Mouse (Mus musculus): Measurements from ENCODE around the gene Gm9972. TPM values are rescaled to one million over a fixed set of nuclear protein-coding genes. Genes with fewer than 3 reads are reported as not detected.

Gm9972 gene
- total and polyA plus RNA-seq, 3 experiments, result not detected

DNA sequence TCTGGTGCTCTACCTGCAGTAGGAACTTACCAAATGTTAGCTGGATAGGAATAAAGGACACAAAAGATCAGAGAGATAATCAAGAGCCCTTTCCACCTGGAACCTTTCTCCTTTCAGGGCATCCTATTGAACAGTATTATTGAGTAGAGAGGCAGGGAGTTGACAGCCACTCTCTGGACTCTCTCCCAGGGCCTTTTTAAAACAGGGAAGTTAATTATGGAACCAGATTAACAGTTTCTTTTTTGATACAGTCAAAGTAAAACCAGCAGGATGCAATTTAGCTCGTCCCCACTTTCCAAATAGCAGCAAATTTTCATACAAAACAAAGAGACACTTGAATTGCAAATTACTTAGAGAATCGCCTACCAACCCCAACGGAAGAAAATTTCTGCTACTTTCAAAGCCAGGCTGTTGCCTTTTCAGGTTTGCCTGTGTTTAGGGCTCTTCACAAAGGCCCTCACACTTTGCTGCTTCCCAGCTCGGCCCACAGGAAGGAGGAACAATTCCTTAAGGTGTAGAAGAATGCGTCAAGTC is 24.0 kb downstream of the Gm9972 start:
- no peak for DNase-seq (ENCODE audit: low read depth, low spot score)
- Histone ChIP-seq H3K27me3 (ENCODE audit: control insufficient read depth in 1 of 2, insufficient read depth in 2 of 2, low read length in 2 of 2) (no peaks in the 10 kb centered on the region), H3K79me2 (ENCODE audit: control insufficient read depth, insufficient read depth, low read length, poor library complexity) (no peaks in the 10 kb centered on the region), H3K9ac (ENCODE audit: control insufficient read depth, low read depth, low read length, poor library complexity, severe bottlenecking) (no peak overlapping the region), H3K36me3 (ENCODE audit: control insufficient read depth in 1 of 2, insufficient read depth in 2 of 2, low read length in 2 of 2) (no peaks in the 10 kb centered on the region), H3K4me1 (ENCODE audit: control insufficient read depth in 1 of 2, insufficient read depth in 2 of 2, low read length in 2 of 2) (no peaks in the 10 kb centered on the region), H3K4me3 (ENCODE audit: control insufficient read depth in 1 of 2, insufficient read depth in 1 of 2, low read depth in 2 of 2, low read length in 2 of 2) (no peak overlapping the region), H3K9me3 (replicated peaks; ENCODE audit: insufficient read depth, low read length) (no peaks in the 10 kb centered on the region), H3K27ac (ENCODE audit: control insufficient read depth, low read depth, low read length) (no peak overlapping the region)
- no peak for TF ChIP-seq MAZ (IDR thresholded peaks at IDR 0.05; ENCODE audit: low read depth, low read length)
- TF ChIP-seq ZMIZ1 (IDR thresholded peaks at IDR 0.05; ENCODE audit: low read depth, low read length), result no peak
- no peak for TF ChIP-seq MYC (IDR thresholded peaks at IDR 0.05; ENCODE audit: low read depth, low read length)

GRCm38 (mm10) chr11:43062286-43062685 is 26.7 kb downstream of the Gm9972 start:
- Histone ChIP-seq H3K4me1 (ENCODE audit: control insufficient read depth in 1 of 2, insufficient read depth in 2 of 2, low read length in 2 of 2) (no peaks in the 10 kb centered on the region), H3K79me2 (ENCODE audit: control insufficient read depth, insufficient read depth, low read length, poor library complexity) (no peaks in the 10 kb centered on the region), H3K36me3 (ENCODE audit: control insufficient read depth in 1 of 2, insufficient read depth in 2 of 2, low read length in 2 of 2) (no peaks in the 10 kb centered on the region), H3K9ac (ENCODE audit: control insufficient read depth, low read depth, low read length, poor library complexity, severe bottlenecking) (no peak overlapping the region), H3K4me3 (ENCODE audit: control insufficient read depth in 1 of 2, insufficient read depth in 1 of 2, low read depth in 2 of 2, low read length in 2 of 2) (no peak overlapping the region), H3K27me3 (ENCODE audit: control insufficient read depth in 1 of 2, insufficient read depth in 2 of 2, low read length in 2 of 2) (no peaks in the 10 kb centered on the region), H3K9me3 (replicated peaks; ENCODE audit: insufficient read depth, low read length) (no peaks in the 10 kb centered on the region), H3K27ac (ENCODE audit: control insufficient read depth, low read depth, low read length) (no peak overlapping the region)
- TF ChIP-seq POLR2AphosphoS5 (IDR thresholded peaks at IDR 0.05; ENCODE audit: borderline replicate concordance, low read depth, low read length) (no peak), POLR2A (IDR thresholded peaks at IDR 0.05; ENCODE audit: control insufficient read depth in 1 of 2, insufficient read depth in 1 of 2, low read depth in 1 of 2, low read length in 2 of 2, poor library complexity in 1 of 2) (no peak), MYB (IDR thresholded peaks at IDR 0.05; ENCODE audit: low read depth, low read length) (no peak), GABPA (IDR thresholded peaks at IDR 0.05; ENCODE audit: low read depth, low read length) (no peak), EP300 (IDR thresholded peaks at IDR 0.05; ENCODE audit: low read depth in 1 of 2, low read length in 2 of 2) (no peak), JUND (IDR thresholded peaks at IDR 0.05; ENCODE audit: low read depth, low read length) (no peak)
- DNase-seq (ENCODE audit: low read depth, low spot score), result no peak

DNA sequence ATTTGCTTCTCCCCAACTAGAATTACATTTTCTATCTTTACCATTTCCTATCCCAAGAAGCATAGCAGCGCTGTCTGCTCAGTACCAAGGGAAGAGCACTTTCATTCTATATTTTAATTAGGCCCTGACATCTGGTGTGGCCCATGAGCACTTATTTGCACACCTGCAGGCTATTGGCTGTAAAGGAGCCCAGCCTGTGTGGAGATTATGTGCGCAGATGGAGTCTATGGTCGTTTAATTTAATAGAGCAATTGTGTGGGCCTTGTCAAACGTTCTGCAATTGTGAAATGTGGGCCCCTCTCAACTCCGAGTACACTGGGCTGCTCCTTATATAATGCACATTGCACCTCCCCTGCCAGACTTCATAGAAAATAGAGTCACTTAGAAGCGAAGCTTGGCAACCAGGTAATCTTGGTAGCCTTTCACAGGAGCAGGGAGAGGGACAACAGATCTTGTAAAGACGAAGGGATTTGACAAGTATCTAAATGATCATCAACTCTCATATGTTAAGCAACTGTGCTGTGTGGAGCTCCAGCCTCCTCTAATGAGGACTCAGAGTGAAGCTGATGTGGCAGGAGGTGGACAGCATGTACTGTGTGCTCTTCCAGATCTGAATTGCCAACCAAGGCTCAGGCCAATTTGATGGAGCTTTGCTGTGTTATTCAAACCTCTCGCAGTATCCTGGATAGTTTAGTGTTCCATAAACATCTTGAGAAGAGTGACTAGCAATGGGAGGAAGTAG is 50.9 kb downstream of the Gm9972 start:
- no peak for TF ChIP-seq MYC (IDR thresholded peaks at IDR 0.05; ENCODE audit: low read depth, low read length)
- no peak for TF ChIP-seq ELF1 (IDR thresholded peaks at IDR 0.05; ENCODE audit: low read depth, low read length)
- TF ChIP-seq SMC3 (IDR thresholded peaks at IDR 0.05; ENCODE audit: low read depth, low read length), result no peak
- no peaks in the 10 kb centered on the region for H3K9me3 ChIP-seq (replicated peaks; ENCODE audit: insufficient read depth, low read length)
- no peak overlapping the region for H3K4me3 ChIP-seq (ENCODE audit: control insufficient read depth in 1 of 2, insufficient read depth in 1 of 2, low read depth in 2 of 2, low read length in 2 of 2)

More for the DNA sequence above, 50.9 kb downstream of the Gm9972 start:
- no peak for DNase-seq (ENCODE audit: low read depth, low spot score)
- Histone ChIP-seq H3K9ac (ENCODE audit: control insufficient read depth, low read depth, low read length, poor library complexity, severe bottlenecking) (no peak overlapping the region), H3K4me1 (ENCODE audit: control insufficient read depth in 1 of 2, insufficient read depth in 2 of 2, low read length in 2 of 2) (no peaks in the 10 kb centered on the region), H3K36me3 (ENCODE audit: control insufficient read depth in 1 of 2, insufficient read depth in 2 of 2, low read length in 2 of 2) (no peaks in the 10 kb centered on the region), H3K27me3 (ENCODE audit: control insufficient read depth in 1 of 2, insufficient read depth in 2 of 2, low read length in 2 of 2) (no peaks in the 10 kb centered on the region), H3K79me2 (ENCODE audit: control insufficient read depth, insufficient read depth, low read length, poor library complexity) (no peaks in the 10 kb centered on the region), H3K27ac (ENCODE audit: control insufficient read depth, low read depth, low read length) (no peak overlapping the region)

Other genes starting within 250 kb of the Gm9972 start
- not detected in 2 replicates for gene Atp10b, start 114.1 kb downstream of the Gm9972 start, total RNA-seq (2012; rRNA removed)
- gene Atp10b, start 114.1 kb downstream of the Gm9972 start, polyA plus RNA-seq (2012; ENCODE audit: insufficient read depth in 1 of 2, insufficient read length in 2 of 2, low read depth in 1 of 2, low replicate concordance in 2 of 2, missing spikeins in 1 of 2), result not detected